Mouse (Mus musculus) thymus, adult 2 months (tissue): ENCODE results near the gene Ube2f. TPM values are rescaled to one million over a fixed set of nuclear protein-coding genes. Genes with fewer than 3 reads are reported as not detected.

Source experiments
- DNase-seq: peaks from one replicate; pipeline ENCODE4 v3.0.0; 2021
- H3K27ac ChIP-seq: fragments of 200-500 bp; 2 replicates; pipeline ENCODE4 v1.5.1; 2012; ENCODE audit warnings: low read length, control low read depth; ENCODE audit not compliant: control insufficient read depth, insufficient read depth
- H3K27me3 ChIP-seq: fragments of 200-500 bp; 2 replicates; pipeline ENCODE4 v1.6.1; 2012; ENCODE audit warnings: mild to moderate bottlenecking, low read length, moderate library complexity, mixed read lengths; ENCODE audit not compliant: control insufficient read depth, insufficient read depth
- H3K36me3 ChIP-seq: fragments of 200-500 bp; 2 replicates; pipeline ENCODE4 v1.6.1; 2012; ENCODE audit warnings: mild to moderate bottlenecking, low read length, moderate library complexity; ENCODE audit not compliant: control insufficient read depth, insufficient read depth
- H3K4me1 ChIP-seq: fragments of 200-500 bp; replicated peaks from 2 replicates; pipeline ENCODE4 v1.6.1; 2012; ENCODE audit warnings: low read length; ENCODE audit not compliant: control insufficient read depth, insufficient read depth
- H3K4me3 ChIP-seq: fragments of 200-500 bp; 2 replicates; pipeline ENCODE4 v1.5.1; 2012; ENCODE audit warnings: mild to moderate bottlenecking, low read length, control low read depth, moderate library complexity; ENCODE audit not compliant: control insufficient read depth, insufficient read depth
- CTCF ChIP-seq: fragments of 200-500 bp; IDR thresholded peaks from 2 replicates; pipeline ENCODE4 v1.5.1; 2012; ENCODE audit warnings: mild to moderate bottlenecking, control low read depth, low read length, moderate library complexity, borderline replicate concordance; ENCODE audit not compliant: control insufficient read depth, poor library complexity, insufficient read depth; ENCODE audit errors: extremely low read depth
- POLR2A ChIP-seq: fragments of 200-500 bp; IDR thresholded peaks from 2 replicates; pipeline ENCODE4 v1.6.1; 2012; ENCODE audit warnings: mild to moderate bottlenecking, low read length, control low read depth, moderate library complexity; ENCODE audit not compliant: control insufficient read depth, poor library complexity, insufficient read depth; ENCODE audit errors: extremely low read depth
- WGBS: fragments of 180-500 bp; shearing (Covaris S2); methylation state at CpG from one replicate; pipeline ENCODE4 v1.1.7; 2018; 5-methylcytosine and 5-hydroxymethylcytosine counted together
- polyA plus RNA-seq: library from polyadenylated mRNA; depleted of rRNA; stranded (reverse); fragments of >200 nt; gene quantifications from 2 replicates; pipeline ENCODE4 v1.2.3, GENCODE M21; 2012; rRNA removed

Ube2f gene
- polyA plus RNA-seq: 32.5 and 36.7 TPM in 2 replicates

- Histone ChIP-seq H3K27me3 (no peaks in the 10 kb centered on the region), H3K36me3 (no peaks in the 10 kb centered on the region), H3K4me1 (peaks cover 17% of the 10 kb centered on the region), H3K4me3 (peak within 1 kb of the TSS; percentile 92), H3K27ac (no peak within 1 kb of the TSS)
- no peak for TF ChIP-seq POLR2A
- TF ChIP-seq CTCF: 0 out of 2 replicates have a peak, but pooled peaks have one; percentile 48
- DNase-seq: peak; percentile 86
- 3% methylated on average over 43 of the region's 43 CpGs for WGBS
These were observed at the start of gene Ube2f for GRCm38 (mm10) chr1:91249564-91250414. TSS of gene Ube2f (plus strand) at chr1:91250304.

- 73% methylated on average over 3 of the region's 3 CpGs for WGBS
- TF ChIP-seq POLR2A (no peak), CTCF (no peak)
- H3K27me3 ChIP-seq: no peaks in the 10 kb centered on the region
- no peak overlapping the region for H3K4me3 ChIP-seq
- no peak overlapping the region for H3K27ac ChIP-seq
- no peak for DNase-seq
- H3K4me1 ChIP-seq: peaks cover 25% of the 10 kb centered on the region
- H3K36me3 ChIP-seq: peaks cover 74% of the 10 kb centered on the region
These were observed 49.0 kb upstream of the Ube2f start for GRCm38 (mm10) chr1:91201122-91201521.

DNA sequence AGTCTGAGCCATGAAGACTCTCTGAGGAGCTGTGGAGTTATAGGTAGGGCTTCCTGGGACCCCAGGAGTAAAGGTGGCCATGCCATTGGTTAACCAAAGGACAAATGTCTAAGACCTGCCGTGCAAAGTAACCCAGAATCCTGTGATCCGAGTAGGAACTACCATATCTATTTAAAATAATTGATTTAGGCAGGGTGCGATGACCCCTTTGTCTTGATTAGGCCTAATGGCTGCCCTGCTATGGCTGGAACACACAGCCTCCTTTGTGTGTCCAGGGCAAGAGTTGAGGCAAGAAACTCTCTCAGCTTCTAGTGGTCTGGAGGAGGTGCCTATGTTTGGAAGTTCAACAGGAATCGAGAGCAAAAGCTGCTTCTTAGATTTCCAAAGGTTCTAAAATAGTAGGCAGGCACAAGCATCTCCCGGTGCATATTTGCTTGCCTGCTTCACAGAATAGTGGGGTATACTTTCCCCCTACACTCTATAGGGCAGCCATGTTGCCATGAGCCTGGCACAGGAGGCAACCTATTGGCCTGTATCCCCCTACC lies 45.8 kb upstream of the Ube2f start:
- no peak for TF ChIP-seq CTCF
- TF ChIP-seq POLR2A: no peak
- Histone ChIP-seq H3K4me3 (no peak overlapping the region), H3K4me1 (peaks cover 17% of the 10 kb centered on the region), H3K36me3 (peaks cover 67% of the 10 kb centered on the region), H3K27me3 (no peaks in the 10 kb centered on the region), H3K27ac (no peak overlapping the region)
- DNase-seq: no peak
- 96% methylated on average over 5 of the region's 5 CpGs for WGBS

DNA sequence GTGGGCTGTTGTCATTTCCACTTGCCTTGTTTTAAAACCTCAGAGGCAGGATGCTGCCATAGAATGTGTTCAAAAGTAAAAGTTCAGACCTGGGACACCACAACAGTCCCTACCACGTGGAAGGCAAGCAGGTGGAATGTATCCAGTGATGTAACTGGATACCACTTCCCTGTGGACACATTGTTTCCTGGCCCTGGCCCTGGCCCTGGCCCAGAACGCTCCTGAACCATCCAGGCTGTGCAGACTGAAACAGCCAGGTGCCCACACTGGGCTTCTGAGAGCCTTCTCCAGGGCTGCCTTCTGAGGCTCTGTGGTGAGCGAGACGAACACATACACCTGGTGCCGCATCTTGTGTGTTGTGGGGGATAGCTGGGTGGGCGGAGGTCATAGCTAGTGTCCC lies 44.5 kb upstream of the Ube2f start:
- no peak overlapping the region for H3K27ac ChIP-seq
- H3K36me3 ChIP-seq: peaks cover 59% of the 10 kb centered on the region
- WGBS: 87% methylated on average over 6 of the region's 6 CpGs
- no peak for DNase-seq
- TF ChIP-seq POLR2A: no peak
- no peak for TF ChIP-seq CTCF
- no peak overlapping the region for H3K4me3 ChIP-seq
- H3K4me1 ChIP-seq: peaks cover 19% of the 10 kb centered on the region
- H3K27me3 ChIP-seq: no peaks in the 10 kb centered on the region

DNA sequence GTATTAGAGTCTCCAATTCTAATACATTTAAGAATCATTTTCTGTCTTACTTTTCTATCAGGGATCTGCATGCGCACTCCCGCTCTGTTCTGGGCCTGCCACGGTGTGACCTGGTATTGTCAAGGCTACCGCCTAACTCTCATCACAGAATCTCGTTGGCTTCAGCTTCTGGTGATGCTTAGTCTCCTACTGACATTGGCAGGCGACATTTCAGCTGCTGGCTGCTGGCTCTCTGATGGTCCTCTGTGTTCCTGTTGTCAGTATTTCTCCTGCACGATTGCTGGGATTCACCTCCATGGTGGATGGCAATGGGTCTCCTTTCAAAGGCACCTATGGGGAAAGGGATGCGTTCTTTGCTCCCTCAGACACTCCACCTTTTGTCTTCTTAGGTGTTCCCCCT lies 43.8 kb upstream of the Ube2f start:
- Histone ChIP-seq H3K27ac (no peak overlapping the region), H3K4me1 (peaks cover 25% of the 10 kb centered on the region), H3K27me3 (no peaks in the 10 kb centered on the region), H3K4me3 (no peak overlapping the region), H3K36me3 (peaks cover 53% of the 10 kb centered on the region)
- TF ChIP-seq POLR2A (no peak), CTCF (no peak)
- WGBS: 95% methylated on average over 8 of the region's 8 CpGs
- DNase-seq: no peak

DNA sequence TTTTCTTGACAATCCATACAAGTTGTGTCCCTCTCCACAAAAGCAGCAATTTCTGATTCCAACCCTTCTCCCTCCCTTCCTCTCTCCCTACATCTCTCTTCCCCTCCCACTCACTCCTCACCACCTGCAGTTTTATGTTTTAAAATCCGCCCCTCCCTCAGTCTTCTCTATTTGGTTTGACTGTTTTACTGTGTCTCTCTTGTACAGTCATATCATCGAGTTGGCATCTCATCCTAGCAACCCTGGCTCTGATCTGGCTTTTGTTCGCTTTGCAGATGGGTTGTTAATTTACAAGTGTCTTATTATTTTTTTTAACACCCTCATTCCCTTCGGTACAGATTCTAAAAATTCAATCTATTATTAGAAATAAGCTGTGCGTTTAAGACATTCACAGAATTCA lies 43.2 kb upstream of the Ube2f start:
- 84% methylated on average over 5 of the region's 5 CpGs for WGBS
- H3K4me1 ChIP-seq: peaks cover 26% of the 10 kb centered on the region

More for the DNA sequence above, 43.2 kb upstream of the Ube2f start:
- H3K4me3 ChIP-seq: no peak overlapping the region
- H3K27ac ChIP-seq: no peak overlapping the region
- H3K36me3 ChIP-seq: peaks cover 50% of the 10 kb centered on the region
- H3K27me3 ChIP-seq: no peaks in the 10 kb centered on the region
- DNase-seq: no peak
- TF ChIP-seq CTCF: no peak
- TF ChIP-seq POLR2A: no peak
